ENCODE assay signal across 10 mouse cellular contexts in the genomic region with DNA sequence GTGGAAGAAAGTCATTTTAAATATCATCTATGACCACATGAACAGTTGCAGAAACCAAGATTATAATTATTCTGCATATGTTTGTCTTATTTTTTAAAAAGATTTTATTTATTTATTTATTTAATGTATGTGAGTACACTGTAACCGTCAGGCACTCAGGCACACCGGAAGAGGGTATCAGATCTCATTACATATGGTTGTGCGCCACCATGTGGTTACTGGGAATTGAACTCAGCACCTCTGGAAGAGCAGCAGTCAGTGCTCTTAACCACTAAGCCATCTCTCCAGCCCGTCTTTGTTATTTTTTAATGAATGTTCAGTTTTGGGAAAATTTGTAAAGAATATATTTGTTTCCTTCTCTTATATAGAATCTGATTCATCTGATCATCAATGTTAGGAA. TPM values are rescaled to one million over a fixed set of nuclear protein-coding genes. Genes with fewer than 3 reads are reported as not detected.
A peak's percentile ranks its signal among the peaks of the same experiment; 100 is the strongest.
DNase-seq lines count a peak whose midpoint lies in the region; ATAC-seq and TF ChIP-seq lines count a peak whose summit lies in the region.
"Had no signal": no experiment of that assay in that cellular context is flagged by ENCODE, and none has a peak within 500 bp of the region (broad histone marks: within the 10 kb centered on the region; RNA-seq: fewer than 3 reads in every experiment).

No protein-coding gene starts in this region.

- no peaks in the 10 kb centered on the region for H3K4me1 ChIP-seq in forebrain, embryonic 14.5 days (ENCODE audit: control insufficient read depth, insufficient read depth, low read length)
- H3K4me1 ChIP-seq in forebrain, embryonic 16.5 days (replicated peaks; ENCODE audit: control insufficient read depth, insufficient read depth, low read length), result no peaks in the 10 kb centered on the region
- no peaks in the 10 kb centered on the region for H3K4me1 ChIP-seq in liver, adult 2 months (ENCODE audit: control insufficient read depth, insufficient read depth, low read length)
- H3K4me1 ChIP-seq in liver, embryonic 12.5 days, result no peaks in the 10 kb centered on the region

- no peaks in the 10 kb centered on the region for H3K27me3 ChIP-seq in forebrain, embryonic 14.5 days (replicated peaks; ENCODE audit: control insufficient read depth, insufficient read depth, low read length)
- no peaks in the 10 kb centered on the region; the same call in 1 of the 2 replicates for H3K27me3 ChIP-seq in forebrain, embryonic 16.5 days (replicated peaks; ENCODE audit: control insufficient read depth, insufficient read depth, low read length)
- H3K27me3 ChIP-seq in liver, adult 2 months (ENCODE audit: control insufficient read depth, insufficient read depth, low read length), result no peaks in the 10 kb centered on the region
- peaks cover 11% of the 10 kb centered on the region for H3K27me3 ChIP-seq in liver, embryonic 12.5 days (replicated peaks)

- no peak for TF ChIP-seq CTCF in liver, adult 2 months (IDR thresholded peaks at IDR 0.05; ENCODE audit: low read depth, low read length)

- H3K4me2 ChIP-seq in forebrain, embryonic 14.5 days (ENCODE audit: low read length), result no peak overlapping the region
- H3K4me2 ChIP-seq in forebrain, embryonic 16.5 days (ENCODE audit: low read length), result no peak overlapping the region
- no peak overlapping the region for H3K4me2 ChIP-seq in liver, embryonic 12.5 days

- no peak overlapping the region for H3K27ac ChIP-seq in forebrain, embryonic 14.5 days (ENCODE audit: low read depth, low read length)
- H3K27ac ChIP-seq in forebrain, embryonic 16.5 days (ENCODE audit: low read length), result no peak overlapping the region
- no peak overlapping the region for H3K27ac ChIP-seq in liver, adult 2 months (replicated peaks; ENCODE audit: insufficient read depth, low read depth, low read length)
- H3K27ac ChIP-seq in liver, embryonic 12.5 days, result no peak overlapping the region
- H3K27ac ChIP-seq: macrophage had no signal

- H3K79me2 ChIP-seq in liver, adult 2 months (ENCODE audit: control insufficient read depth, insufficient read depth, low read length), result no peaks in the 10 kb centered on the region

- no peak for TF ChIP-seq POLR2A in liver, adult 2 months (IDR thresholded peaks at IDR 0.05; ENCODE audit: extremely low read depth, insufficient read depth, low read length)

- ATAC-seq in forebrain, embryonic 14.5 days, result no peak
- no peak for ATAC-seq in forebrain, embryonic 16.5 days
- ATAC-seq in liver, embryonic 12.5 days, result no peak
- ATAC-seq: Patski had no signal

- no peak overlapping the region for H3K9ac ChIP-seq in forebrain, embryonic 14.5 days (ENCODE audit: low read length)
- H3K9ac ChIP-seq in forebrain, embryonic 16.5 days (replicated peaks; ENCODE audit: low read depth, low read length), result no peak overlapping the region
- no peak overlapping the region for H3K9ac ChIP-seq in liver, adult 2 months (ENCODE audit: low read depth, low read length)
- H3K9ac ChIP-seq in liver, embryonic 12.5 days, result no peak overlapping the region

- no peaks in the 10 kb centered on the region for H3K9me3 ChIP-seq in forebrain, embryonic 14.5 days (replicated peaks; ENCODE audit: control insufficient read depth, low read length)
- H3K9me3 ChIP-seq in forebrain, embryonic 16.5 days (ENCODE audit: control insufficient read depth, low read length), result no peaks in the 10 kb centered on the region
- H3K9me3 ChIP-seq in liver, embryonic 12.5 days (replicated peaks), result no peaks in the 10 kb centered on the region

- H3K4me3 ChIP-seq in forebrain, embryonic 14.5 days (ENCODE audit: low read depth, low read length), result no peak overlapping the region
- H3K4me3 ChIP-seq in forebrain, embryonic 16.5 days (replicated peaks; ENCODE audit: low read length), result no peak overlapping the region
- no peak overlapping the region for H3K4me3 ChIP-seq in liver, adult 2 months (ENCODE audit: insufficient read depth, low read depth, low read length)
- no peak overlapping the region for H3K4me3 ChIP-seq in liver, embryonic 12.5 days

- peak; percentile 2 for DNase-seq in forebrain, embryonic 14.5 days (ENCODE audit: low spot score)
- peak; percentile 8 for DNase-seq in liver, adult 2 months (ENCODE audit: extremely low read depth, low read depth, low spot score)
- peak; percentile 17 for DNase-seq in embryo, embryonic 11 days
- peak; percentile 45 for DNase-seq in thymus, postnatal 14 days
- DNase-seq in spleen, adult 12 weeks (ENCODE audit: low spot score), result no peak
- DNase-seq in urinary bladder, postnatal 10 days (ENCODE audit: low spot score), result no peak

- H3K36me3 ChIP-seq in forebrain, embryonic 14.5 days (ENCODE audit: control insufficient read depth, insufficient read depth, low read length), result no peaks in the 10 kb centered on the region
- no peaks in the 10 kb centered on the region for H3K36me3 ChIP-seq in forebrain, embryonic 16.5 days (ENCODE audit: control insufficient read depth, insufficient read depth)
- no peaks in the 10 kb centered on the region for H3K36me3 ChIP-seq in liver, adult 2 months (ENCODE audit: control insufficient read depth, insufficient read depth, low read length)
- no peaks in the 10 kb centered on the region for H3K36me3 ChIP-seq in liver, embryonic 12.5 days

- 51% methylated on average over 4 of the region's 4 CpGs for WGBS in forebrain, embryonic 14.5 days
- WGBS in forebrain, embryonic 16.5 days, result 51% methylated on average over 4 of the region's 4 CpGs
- 26% methylated on average over 4 of the region's 4 CpGs for WGBS in liver, adult 2 months
- 26% methylated on average over 4 of the region's 4 CpGs for WGBS in liver, embryonic 12.5 days (ENCODE audit: insufficient replicate concordance)

RNA-seq across cellular contexts. Expression of gene Rlim, which starts 51.7 kb away (rescaled TPM):
- 21.9 and 25.7 TPM in 2 replicates for polyA plus RNA-seq in forebrain, embryonic 14.5 days (2014; fragmentation: Nextera tagmentation; extraction: Ambion mirVana)
- polyA plus RNA-seq in forebrain, embryonic 16.5 days (2015; fragmentation: Nextera tagmentation; extraction: Ambion mirVana), result 36.6 and 38.9 TPM in 2 replicates
- 23.5 and 23.9 TPM in 2 replicates for total RNA-seq in liver, adult 2 months (2014; rRNA removed)
- polyA plus RNA-seq in liver, adult 2 months (2012; rRNA removed), result 2.4 and 2.7 TPM in 2 replicates
- polyA plus RNA-seq in liver, embryonic 12.5 days (2016; fragmentation: Nextera tagmentation; extraction: Ambion mirVana), result 21.4 and 21.9 TPM in 2 replicates

Comparison
In these comparisons a context has a peak if more than half of its experiments do, and no peak if none do; other contexts are left out.
1. DNase-seq: peak in forebrain, embryonic 14.5 days (single experiment), liver, adult 2 months (single experiment), embryo, embryonic 11 days (single experiment) and thymus, postnatal 14 days (single experiment); none in spleen, adult 12 weeks (single experiment) and urinary bladder, postnatal 10 days (single experiment).